Mouse (Mus musculus) liver, embryonic 12.5 days (tissue): ENCODE results near the gene Polr1a. TPM values are rescaled to one million over a fixed set of nuclear protein-coding genes. Genes with fewer than 3 reads are reported as not detected.

Experiments
- ATAC-seq: fragments of 200-750 bp; cut with Nextera tagmentation; 2 replicates; pipeline ENCODE4 v1.8.0; 2017; ENCODE audit warnings: moderate number of reproducible peaks, mild to moderate bottlenecking, moderate library complexity
- H3K27ac ChIP-seq: fragments of 300-500 bp; sonication (generic); 2 replicates; pipeline ENCODE4 v1.5.1; 2016; ENCODE audit warnings: mild to moderate bottlenecking
- H3K27me3 ChIP-seq: fragments of 300-500 bp; sonication (generic); replicated peaks from 2 replicates; pipeline ENCODE4 v1.6.1; 2016; ENCODE audit warnings: mild to moderate bottlenecking, moderate library complexity
- H3K36me3 ChIP-seq: fragments of 300-500 bp; sonication (generic); 2 replicates; pipeline ENCODE4 v1.6.1; 2016; ENCODE audit warnings: mild to moderate bottlenecking, moderate library complexity
- H3K4me1 ChIP-seq: fragments of 300-500 bp; sonication (generic); 2 replicates; pipeline ENCODE4 v1.6.1; 2016
- H3K4me2 ChIP-seq: fragments of 300-500 bp; sonication (generic); 2 replicates; pipeline ENCODE4 v1.6.1; 2016; ENCODE audit warnings: mild to moderate bottlenecking, moderate library complexity
- H3K4me3 ChIP-seq: fragments of 300-500 bp; sonication (generic); 2 replicates; pipeline ENCODE4 v1.5.1; 2016; ENCODE audit warnings: mild to moderate bottlenecking, moderate library complexity
- H3K9ac ChIP-seq: fragments of 300-500 bp; sonication (generic); 2 replicates; pipeline ENCODE4 v1.6.1; 2016; ENCODE audit warnings: mild to moderate bottlenecking, moderate library complexity
- H3K9me3 ChIP-seq: fragments of 300-500 bp; sonication (generic); replicated peaks from 2 replicates; pipeline ENCODE4 v1.6.1; 2016; ENCODE audit warnings: mild to moderate bottlenecking, moderate library complexity
- WGBS: fragments of 180-500 bp; shearing (Covaris S2); methylation state at CpG from one replicate; pipeline ENCODE4 v1.1.7; 2016; ENCODE audit not compliant: insufficient replicate concordance; 5-methylcytosine and 5-hydroxymethylcytosine counted together
- polyA plus RNA-seq: library from polyadenylated mRNA; unstranded; fragments of >200 nt; fragmentation: Nextera tagmentation; extraction: Ambion mirVana; gene quantifications from 2 replicates; pipeline ENCODE4 v1.2.1, GENCODE M21; 2016

Gene Polr1a
- 30.9 and 33.0 TPM in 2 replicates for polyA plus RNA-seq

GRCm38 (mm10) chr6:71908481-71909381 lies at the start of gene Polr1a, which contains the start of gene Ptcd3:
Gene Polr1a (plus strand): TSS chr6:71909053.
Gene Ptcd3 (minus strand): TSS chr6:71908750.
- peak within 1 kb of the TSS; percentile 67 for H3K27ac ChIP-seq
- under 1% methylated on average over 58 of the region's 58 CpGs for WGBS
- H3K9me3 ChIP-seq = no peaks in the 10 kb centered on the region
- H3K36me3 ChIP-seq = peaks cover 47% of the 10 kb centered on the region
- H3K4me1 ChIP-seq = peaks cover 45% of the 10 kb centered on the region
- peak; percentile 78 for ATAC-seq
- peak within 1 kb of the TSS; percentile 80 for H3K4me2 ChIP-seq
- peak within 1 kb of the TSS; percentile 77 for H3K9ac ChIP-seq
- no peaks in the 10 kb centered on the region for H3K27me3 ChIP-seq
- peak within 1 kb of the TSS; percentile 86 for H3K4me3 ChIP-seq

- 89% methylated on average over 2 of the region's 2 CpGs for WGBS
- Histone ChIP-seq H3K36me3 (peaks cover 93% of the 10 kb centered on the region), H3K4me1 (no peaks in the 10 kb centered on the region), H3K4me2 (no peak overlapping the region), H3K4me3 (no peak overlapping the region), H3K9ac (no peak overlapping the region), H3K27me3 (no peaks in the 10 kb centered on the region), H3K27ac (no peak overlapping the region), H3K9me3 (no peaks in the 10 kb centered on the region)
- ATAC-seq = no peak
These were observed 41.1 kb upstream of the Polr1a start for GRCm38 (mm10) chr6:71867751-71868150.

- no peaks in the 10 kb centered on the region for H3K27me3 ChIP-seq
- H3K4me1 ChIP-seq = no peaks in the 10 kb centered on the region
- no peak overlapping the region for H3K27ac ChIP-seq
- peaks cover 93% of the 10 kb centered on the region for H3K36me3 ChIP-seq
- H3K4me2 ChIP-seq = no peak overlapping the region
- H3K9me3 ChIP-seq = no peaks in the 10 kb centered on the region
- no peak for ATAC-seq
- no peak overlapping the region for H3K4me3 ChIP-seq
- H3K9ac ChIP-seq = no peak overlapping the region
- WGBS = 77% methylated on average over 1 of the region's 1 CpGs
These were observed 40.0 kb upstream of the Polr1a start for GRCm38 (mm10) chr6:71868809-71869208.

- peaks cover 93% of the 10 kb centered on the region for H3K36me3 ChIP-seq
- no peaks in the 10 kb centered on the region for H3K9me3 ChIP-seq
- no peak overlapping the region for H3K9ac ChIP-seq
- H3K4me2 ChIP-seq = no peak overlapping the region
- ATAC-seq = no peak
- H3K4me3 ChIP-seq = no peak overlapping the region
- no peaks in the 10 kb centered on the region for H3K4me1 ChIP-seq
- H3K27ac ChIP-seq = no peak overlapping the region
- WGBS = 85% methylated on average over 9 of the region's 9 CpGs
- H3K27me3 ChIP-seq = no peaks in the 10 kb centered on the region
These were observed 37.5 kb upstream of the Polr1a start for GRCm38 (mm10) chr6:71871396-71871795.

- 73% methylated on average over 3 of the region's 3 CpGs for WGBS
- no peaks in the 10 kb centered on the region for H3K27me3 ChIP-seq
- H3K4me3 ChIP-seq = no peak overlapping the region
- peaks cover 93% of the 10 kb centered on the region for H3K36me3 ChIP-seq
- H3K4me1 ChIP-seq = no peaks in the 10 kb centered on the region
- no peak for ATAC-seq
- no peak overlapping the region for H3K4me2 ChIP-seq
- no peak overlapping the region for H3K9ac ChIP-seq
- H3K9me3 ChIP-seq = no peaks in the 10 kb centered on the region
- H3K27ac ChIP-seq = no peak overlapping the region
These were observed 30.7 kb upstream of the Polr1a start for GRCm38 (mm10) chr6:71877965-71878760.

GRCm38 (mm10) chr6:71893263-71893662 lies 15.6 kb upstream of the Polr1a start:
- Histone ChIP-seq H3K4me2 (no peak overlapping the region), H3K36me3 (peaks cover 98% of the 10 kb centered on the region), H3K4me1 (no peaks in the 10 kb centered on the region), H3K9ac (no peak overlapping the region), H3K27me3 (no peaks in the 10 kb centered on the region), H3K4me3 (no peak overlapping the region), H3K27ac (no peak overlapping the region), H3K9me3 (no peaks in the 10 kb centered on the region)
- ATAC-seq = no peak
- WGBS = 80% methylated on average over 4 of the region's 4 CpGs

- no peak for ATAC-seq
- no peaks in the 10 kb centered on the region for H3K27me3 ChIP-seq
These were observed 1.1 kb upstream of the Polr1a start for GRCm38 (mm10) chr6:71907702-71908235.

GRCm38 (mm10) chr6:71909384-71909783 lies 531 bp downstream of the Polr1a start:
- 0 out of 2 replicates have a peak, but pooled peaks have one; percentile 7 for ATAC-seq
- 14% methylated on average over 10 of the region's 10 CpGs for WGBS

More at GRCm38 (mm10) chr6:71907702-71908235, 1.1 kb upstream of the Polr1a start:
- H3K9ac ChIP-seq = peak overlapping the region; percentile 77
- WGBS = 3% methylated on average over 4 of the region's 4 CpGs
- H3K9me3 ChIP-seq = no peaks in the 10 kb centered on the region
- peaks cover 48% of the 10 kb centered on the region for H3K36me3 ChIP-seq
- peaks cover 45% of the 10 kb centered on the region for H3K4me1 ChIP-seq
- no peak overlapping the region for H3K27ac ChIP-seq
- H3K4me2 ChIP-seq = peak overlapping the region; percentile 80
- H3K4me3 ChIP-seq = peak overlapping the region; percentile 86

GRCm38 (mm10) chr6:71909840-71910239 lies 987 bp downstream of the Polr1a start:
- WGBS = 34% methylated on average over 6 of the region's 6 CpGs
- peaks cover 46% of the 10 kb centered on the region for H3K36me3 ChIP-seq
- peak overlapping the region; percentile 86 for H3K4me3 ChIP-seq
- H3K27me3 ChIP-seq = no peaks in the 10 kb centered on the region
- peak overlapping the region; percentile 80 for H3K4me2 ChIP-seq
- no peaks in the 10 kb centered on the region for H3K9me3 ChIP-seq
- ATAC-seq = no peak
- peaks cover 45% of the 10 kb centered on the region for H3K4me1 ChIP-seq
- peak overlapping the region; percentile 77 for H3K9ac ChIP-seq
- H3K27ac ChIP-seq = peak overlapping the region; percentile 45; the same call in 1 of the 2 replicates

More at GRCm38 (mm10) chr6:71909384-71909783, 531 bp downstream of the Polr1a start:
- Histone ChIP-seq H3K36me3 (peaks cover 47% of the 10 kb centered on the region), H3K4me3 (peak overlapping the region; percentile 86), H3K4me2 (peak overlapping the region; percentile 80), H3K9ac (peak overlapping the region; percentile 77), H3K4me1 (peaks cover 45% of the 10 kb centered on the region), H3K9me3 (no peaks in the 10 kb centered on the region), H3K27ac (peak overlapping the region; percentile 45), H3K27me3 (no peaks in the 10 kb centered on the region)

GRCm38 (mm10) chr6:71911686-71912450 lies 3.0 kb downstream of the Polr1a start:
- 47% methylated on average over 5 of the region's 5 CpGs for WGBS
- Histone ChIP-seq H3K4me3 (0 out of 2 replicates have a peak overlapping the region, but pooled peaks have one; percentile 2), H3K36me3 (peaks cover 45% of the 10 kb centered on the region), H3K4me2 (peak overlapping the region; percentile 80), H3K27ac (peak overlapping the region; percentile 67), H3K27me3 (no peaks in the 10 kb centered on the region), H3K4me1 (peaks cover 35% of the 10 kb centered on the region), H3K9ac (no peak overlapping the region; the same call in 1 of the 2 replicates), H3K9me3 (no peaks in the 10 kb centered on the region)
- peak; percentile 66 for ATAC-seq

GRCm38 (mm10) chr6:71920752-71921151 lies 11.9 kb downstream of the Polr1a start:
- Histone ChIP-seq H3K36me3 (peaks cover 99% of the 10 kb centered on the region), H3K9me3 (no peaks in the 10 kb centered on the region), H3K4me3 (no peak overlapping the region), H3K9ac (no peak overlapping the region), H3K4me2 (no peak overlapping the region), H3K27ac (no peak overlapping the region), H3K4me1 (no peaks in the 10 kb centered on the region), H3K27me3 (no peaks in the 10 kb centered on the region)
- ATAC-seq = no peak
- WGBS = 91% methylated on average over 7 of the region's 7 CpGs
